Mouse (Mus musculus) mesoderm, embryonic 11.5 days (tissue): ENCODE measurements at regions not wholly inside any gene's neighbourhood (a gene's known extent, or its start where the extent isn't known, plus 50 kb on each side); places are given as distances from the start of the nearest gene placed in this dataset.

ENCODE experiments used
- DNase-seq: peaks from one replicate; pipeline ENCODE4 v3.0.0-alpha.2; 2012; ENCODE audit warnings: low read depth, low spot score

DNA sequence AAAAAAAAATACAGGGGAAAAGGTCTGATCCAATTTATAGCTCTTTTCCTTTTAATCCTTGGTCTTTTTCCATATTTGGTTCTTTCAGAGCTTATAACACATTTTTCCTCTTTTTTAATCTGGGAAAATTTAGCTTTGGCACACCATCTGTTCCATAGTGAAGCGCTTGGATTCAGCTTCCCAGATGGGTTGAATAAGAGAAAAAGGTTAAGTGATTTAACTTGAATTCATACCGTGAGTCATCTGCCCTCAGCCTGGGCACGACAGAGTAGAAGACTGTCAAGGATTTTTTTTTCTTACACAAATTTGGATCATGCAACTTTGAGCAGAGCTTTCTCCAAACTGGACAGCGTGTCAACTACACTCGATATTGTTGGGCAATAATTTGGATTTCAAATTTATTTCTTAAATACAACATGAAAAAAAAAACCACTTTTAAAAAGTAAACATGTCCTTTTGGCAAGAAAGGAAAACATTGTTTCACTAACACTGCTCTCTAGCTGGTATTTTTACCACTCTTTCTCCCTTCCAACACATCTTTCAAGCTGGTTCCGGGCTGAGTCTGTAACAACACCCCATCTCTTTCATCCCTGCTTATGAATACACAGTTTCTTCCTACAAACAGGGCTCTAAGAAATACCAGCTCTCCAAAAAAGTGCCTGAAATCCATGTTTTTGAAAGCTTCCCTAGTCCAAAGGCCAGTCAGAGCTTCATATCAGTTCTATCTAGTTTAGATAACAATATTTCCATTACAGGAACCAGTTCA is 177.8 kb downstream of the Spry2 start:
- no peak for DNase-seq

DNA sequence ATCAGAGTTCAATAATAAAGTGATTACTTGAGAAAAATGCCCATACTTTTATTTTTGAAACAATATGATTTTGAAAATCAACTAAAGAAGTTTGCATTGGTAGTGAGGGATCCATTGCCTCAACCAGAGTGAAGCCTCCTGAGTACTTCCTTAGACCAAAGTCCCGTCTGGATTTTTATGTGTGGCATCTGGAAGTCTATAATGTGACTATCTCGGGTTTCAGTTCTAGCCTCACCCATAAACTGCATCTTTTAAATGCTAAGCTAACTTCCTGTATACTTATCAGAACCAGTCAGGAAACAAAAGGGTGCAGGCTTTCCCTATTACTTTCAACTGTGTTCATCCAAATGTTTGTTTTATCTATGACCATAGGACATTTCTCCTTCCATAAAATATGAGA is 178.8 kb downstream of the Spry2 start:
- DNase-seq, result no peak

DNA sequence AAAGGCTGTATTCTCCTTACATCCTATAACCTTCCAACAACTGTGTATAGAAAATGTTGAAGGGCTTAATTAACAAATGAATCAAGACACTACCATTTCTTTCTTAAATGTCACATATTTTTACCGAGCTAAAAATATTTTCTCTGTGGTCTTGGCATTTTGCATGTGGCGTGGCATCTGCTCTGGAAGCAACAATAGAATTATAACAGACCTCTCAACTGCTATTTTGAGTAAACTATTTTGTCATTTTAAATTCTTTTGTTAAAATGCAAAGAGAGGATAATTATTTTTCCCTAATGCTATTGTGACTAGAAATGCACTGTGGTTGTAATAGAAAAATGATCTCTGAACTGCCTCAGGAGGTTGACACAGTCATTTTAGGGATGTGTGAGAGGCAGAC is 187.9 kb downstream of the Spry2 start:
- DNase-seq, result no peak

DNA sequence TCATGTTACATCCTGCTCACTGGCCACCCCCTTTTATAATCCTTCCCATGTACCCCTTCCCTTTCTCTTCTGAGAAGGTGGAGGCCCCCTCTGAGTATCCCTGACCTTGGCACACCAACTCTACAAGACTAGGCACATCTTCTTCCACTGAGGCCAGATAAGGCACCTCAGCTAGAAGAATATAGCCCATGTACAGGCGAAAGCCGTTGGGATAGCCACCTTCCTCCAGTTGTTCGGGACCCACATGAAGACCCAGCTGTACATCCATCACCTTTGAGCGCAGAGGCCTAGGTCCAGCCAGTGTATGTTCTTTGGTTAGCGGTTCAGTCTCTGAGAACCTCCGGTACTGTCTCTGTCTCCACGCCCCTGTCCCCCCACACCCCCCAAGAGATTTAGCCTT is 189.9 kb downstream of the Spry2 start:
- no peak for DNase-seq

DNA sequence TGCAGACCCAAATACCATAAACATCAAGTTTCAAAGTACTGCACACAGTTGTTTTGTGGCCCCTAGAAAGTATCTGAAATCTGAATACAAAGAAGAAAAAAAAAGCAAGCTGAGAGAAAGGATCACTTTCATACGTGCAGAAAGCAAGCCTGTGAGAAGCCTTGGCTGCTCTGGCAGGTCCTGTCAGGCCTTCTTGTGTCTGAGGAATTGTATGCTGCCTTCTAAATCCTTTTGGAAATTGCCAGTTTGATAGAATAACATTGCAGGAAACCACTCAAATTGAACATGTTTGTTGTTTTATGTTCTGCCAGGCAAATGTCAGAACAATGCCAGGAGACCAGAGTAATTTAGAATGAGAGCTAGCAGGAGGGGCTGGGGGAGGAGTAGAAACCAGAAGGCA is 198.0 kb downstream of the Spry2 start:
- no peak for DNase-seq

DNA sequence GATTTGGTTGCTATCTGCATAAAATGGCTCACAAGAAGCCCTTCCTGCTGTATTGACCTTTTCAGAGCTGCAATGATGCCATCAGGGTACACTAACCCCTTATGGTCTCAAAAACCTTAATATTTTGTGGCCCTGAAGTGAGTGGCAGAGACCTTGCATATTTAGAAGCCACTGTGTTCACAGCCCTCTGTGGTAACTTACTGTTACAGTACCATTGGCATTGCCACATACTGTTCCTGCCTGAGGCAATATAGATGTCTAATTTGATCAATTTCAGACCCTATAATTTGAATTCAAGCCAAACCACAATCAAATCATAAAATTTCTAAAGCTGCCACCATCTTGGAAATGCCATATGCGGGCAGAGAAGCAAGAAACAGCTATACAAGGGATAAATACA is 198.5 kb downstream of the Spry2 start:
- no peak for DNase-seq

DNA sequence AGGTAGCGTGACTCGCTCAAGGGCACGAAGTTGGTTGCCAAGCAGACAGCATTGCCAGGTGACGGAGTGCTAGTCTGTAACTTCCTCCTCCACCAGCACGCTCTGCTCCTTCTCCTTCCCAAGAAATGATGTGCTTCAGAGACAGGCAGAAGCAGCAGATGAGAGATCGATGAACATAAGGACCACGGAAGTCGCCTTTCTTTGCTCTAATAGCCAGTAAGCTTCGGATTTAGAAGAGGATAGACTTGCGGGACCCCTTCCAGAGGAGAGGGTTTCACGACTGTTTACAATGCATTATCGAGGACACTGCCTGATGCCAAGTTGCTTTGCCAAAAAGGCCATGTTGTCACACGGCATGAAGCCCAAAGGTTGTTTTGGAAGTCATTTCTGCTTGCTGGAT is 199.2 kb downstream of the Spry2 start:
- DNase-seq, result no peak

DNA sequence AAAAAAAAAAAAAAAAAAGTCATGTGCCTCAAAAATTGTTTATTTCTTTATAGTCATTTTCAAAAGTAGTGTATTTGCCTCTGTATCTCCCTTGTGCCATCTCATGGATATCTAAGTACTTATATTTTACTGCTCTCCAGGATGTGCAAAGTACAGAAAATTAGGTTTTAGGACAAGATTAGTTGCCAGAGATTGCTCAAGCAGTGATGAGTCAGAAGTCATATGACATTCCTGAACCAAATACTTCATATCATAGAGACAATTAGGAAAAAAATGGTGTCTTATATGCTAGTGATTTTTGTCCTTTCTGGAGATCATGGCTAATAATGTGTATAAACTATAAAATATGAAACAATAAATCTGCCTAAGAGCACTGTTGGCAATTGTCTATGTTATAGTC is 201.7 kb downstream of the Spry2 start:
- DNase-seq, result no peak

DNA sequence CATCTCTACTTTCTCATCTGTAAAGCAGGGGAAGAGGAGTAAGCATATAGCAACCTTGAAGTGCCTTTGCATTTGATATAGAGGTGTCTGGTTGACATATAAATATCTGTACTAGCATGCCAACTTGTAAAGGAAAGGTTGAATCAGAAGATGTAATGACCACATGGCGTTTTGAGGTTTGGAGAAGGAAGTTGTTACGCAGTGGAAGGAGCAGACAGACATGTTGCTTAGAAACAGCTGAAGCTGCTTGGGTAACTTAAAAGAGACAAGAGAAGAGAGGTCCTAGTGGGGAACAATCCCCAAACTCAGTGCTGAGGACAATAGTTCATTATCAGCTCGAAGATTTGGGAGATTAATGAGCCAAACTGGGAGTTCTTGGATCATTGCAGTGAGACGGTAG is 202.9 kb downstream of the Spry2 start:
- no peak for DNase-seq

DNA sequence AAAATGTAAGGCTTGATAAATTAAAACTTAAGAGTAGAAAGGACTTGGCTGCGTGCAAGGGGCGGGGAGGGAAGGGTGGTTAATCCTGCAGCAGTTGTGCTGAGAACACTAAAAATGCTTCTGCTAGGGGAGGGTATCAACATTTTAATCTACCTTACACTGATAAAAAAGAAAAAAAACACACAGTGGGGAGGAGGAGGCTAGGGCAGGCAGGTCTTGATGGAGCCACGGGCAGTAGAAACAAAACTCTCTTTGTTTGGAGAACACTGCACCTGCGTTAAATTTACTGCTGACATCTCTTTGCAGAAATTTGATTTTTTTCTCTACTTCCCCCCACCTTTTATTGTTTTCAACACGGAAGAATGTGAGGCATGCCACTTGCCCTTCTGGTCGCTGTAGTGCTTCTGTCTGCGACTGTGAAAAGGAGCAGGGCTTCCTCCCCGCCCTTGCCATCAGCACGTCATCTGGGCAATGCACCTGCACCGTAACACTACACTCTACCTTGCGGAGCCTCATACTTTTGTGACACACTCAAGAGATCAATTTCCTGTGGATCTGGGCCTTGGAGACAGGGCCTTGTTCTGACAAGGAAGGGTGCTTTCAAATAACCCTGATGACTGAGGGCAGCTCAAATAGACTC is 211.7 kb downstream of the Spry2 start:
- peak; percentile 7 for DNase-seq

DNA sequence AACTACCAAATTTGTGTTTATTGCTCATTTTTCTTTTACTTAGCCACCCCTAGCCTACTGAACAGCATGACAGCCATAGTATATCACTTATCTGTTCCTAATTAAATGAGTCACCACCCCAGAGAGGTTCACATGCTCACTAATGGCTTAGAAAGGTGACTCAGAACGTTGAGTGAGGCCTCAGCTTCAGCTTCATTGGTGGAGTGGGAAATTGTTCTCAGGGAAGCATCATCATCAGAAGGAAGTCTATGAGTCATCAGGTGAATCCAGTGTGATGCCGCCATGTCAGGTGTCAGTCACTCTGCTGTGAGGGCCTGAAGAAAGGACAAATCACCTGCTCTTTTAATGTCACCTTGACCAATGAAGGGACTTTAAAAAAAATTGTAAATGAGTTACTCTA is 212.3 kb downstream of the Spry2 start:
- DNase-seq, result no peak

DNA sequence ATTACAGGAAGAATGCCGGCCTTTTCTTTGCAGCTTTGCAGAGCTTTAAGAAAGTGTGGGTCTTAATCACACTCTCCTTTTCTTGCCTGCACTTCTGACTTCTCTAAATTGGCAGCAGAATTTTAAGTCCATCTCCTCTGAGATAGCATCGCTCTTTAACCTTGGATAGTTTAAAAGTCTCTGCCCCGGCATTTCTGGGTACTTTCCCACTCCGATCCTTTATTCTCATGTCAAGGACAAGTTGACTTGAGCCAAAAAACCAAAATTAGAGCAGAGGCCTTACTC is 220.0 kb downstream of the Spry2 start:
- no peak for DNase-seq

DNA sequence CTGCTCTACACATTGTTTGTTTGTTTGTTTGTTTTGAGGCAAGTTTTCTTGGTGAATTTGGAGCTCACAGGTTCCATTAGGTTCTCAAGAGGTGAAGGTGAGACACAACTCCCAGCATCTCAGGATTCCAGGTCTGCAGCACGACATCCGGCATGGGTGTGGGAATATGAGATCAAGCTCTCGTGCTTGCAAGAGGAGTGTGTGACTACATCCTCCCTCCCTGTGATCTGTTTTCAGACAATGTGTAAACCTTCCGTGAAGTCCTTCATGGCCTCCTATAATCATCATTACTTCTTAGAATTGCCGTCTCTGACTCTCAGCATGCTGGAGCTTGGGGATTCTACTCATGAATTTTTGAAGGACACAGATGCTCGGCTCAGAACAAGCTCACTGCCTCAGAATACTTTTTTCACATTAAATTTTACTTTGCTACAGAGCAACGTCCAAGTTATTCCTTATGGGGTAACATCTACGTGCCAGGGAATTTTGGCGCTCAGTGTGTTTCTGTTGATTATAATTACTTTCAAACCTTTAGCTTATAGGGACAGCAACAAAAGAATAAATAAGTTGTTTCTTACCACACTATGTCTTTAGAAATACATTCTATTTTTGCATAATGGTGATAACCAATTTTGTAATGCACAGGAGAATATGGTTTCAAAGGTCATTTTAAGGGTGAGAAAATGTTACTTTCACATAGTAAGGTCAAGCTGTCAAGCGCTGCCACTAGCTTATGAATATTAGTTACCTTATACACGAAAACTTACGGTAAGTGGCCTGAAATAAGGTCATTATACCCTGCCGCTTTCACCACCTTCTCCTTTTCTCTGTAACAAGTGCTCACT is 220.6 kb downstream of the Spry2 start:
- peak; percentile 71 for DNase-seq

DNA sequence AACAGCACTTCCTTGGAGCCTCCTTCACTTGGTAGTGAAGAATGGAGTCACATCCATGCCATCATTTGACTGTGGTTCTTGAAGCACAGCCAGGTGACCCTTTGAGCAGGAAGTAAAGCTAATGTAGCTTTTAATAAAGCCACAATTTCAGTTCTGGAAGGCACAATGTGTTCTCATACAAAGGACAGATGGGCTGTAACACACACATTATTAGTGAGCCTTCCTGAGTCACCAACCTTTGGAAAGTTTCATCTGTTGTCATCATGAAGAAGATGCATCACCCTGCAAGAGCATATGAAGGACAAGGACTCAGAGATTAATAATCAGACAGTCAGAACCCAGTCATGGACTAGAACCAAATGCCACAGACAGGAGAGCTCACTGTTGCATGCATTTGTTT is 221.6 kb downstream of the Spry2 start:
- DNase-seq, result no peak

DNA sequence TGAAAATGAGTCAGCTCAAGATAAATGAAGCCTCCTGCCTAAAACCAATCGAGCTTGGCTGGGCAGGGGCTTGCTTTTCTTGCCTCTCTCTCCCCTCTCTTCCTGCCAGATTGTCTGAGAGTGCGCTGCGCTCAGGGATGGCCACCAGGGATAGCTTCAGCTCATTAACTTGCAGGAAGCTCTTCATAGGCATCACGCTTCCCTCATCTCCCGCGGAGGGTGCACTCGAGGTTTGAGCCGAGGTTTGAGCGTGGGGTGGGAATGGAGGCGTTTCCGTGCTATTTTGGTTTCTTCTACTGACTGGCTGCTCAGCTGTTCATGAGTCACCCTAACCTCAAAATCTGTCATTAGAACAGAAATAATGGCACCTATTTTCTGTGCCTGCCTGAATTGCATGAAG is 227.7 kb downstream of the Spry2 start:
- DNase-seq, result peak; percentile 19

DNA sequence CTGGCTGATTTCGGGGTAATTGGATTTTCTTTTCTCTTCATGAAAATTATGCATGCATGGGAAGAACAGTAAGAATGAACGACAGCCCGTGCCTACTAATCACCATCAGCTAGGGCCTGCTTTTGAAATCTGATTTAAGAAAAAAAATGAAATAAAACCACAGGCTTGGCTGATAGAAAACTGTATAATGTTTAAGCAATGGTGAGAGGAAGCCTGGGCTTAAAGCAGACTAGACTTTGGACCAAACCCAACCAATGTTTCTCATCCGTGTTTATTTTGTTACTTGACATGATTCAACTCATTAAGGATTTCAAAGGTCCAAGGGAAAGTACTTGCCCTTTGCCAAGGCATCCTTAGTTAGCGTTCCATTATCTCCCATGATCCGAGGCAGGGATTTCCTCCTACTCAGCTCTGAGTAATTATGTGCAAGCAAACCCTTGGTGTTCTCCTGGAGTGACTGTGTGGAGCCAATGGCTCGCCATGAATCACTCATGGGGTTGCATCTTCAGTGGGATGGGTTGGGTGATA is 231.9 kb downstream of the Spry2 start:
- no peak for DNase-seq

DNA sequence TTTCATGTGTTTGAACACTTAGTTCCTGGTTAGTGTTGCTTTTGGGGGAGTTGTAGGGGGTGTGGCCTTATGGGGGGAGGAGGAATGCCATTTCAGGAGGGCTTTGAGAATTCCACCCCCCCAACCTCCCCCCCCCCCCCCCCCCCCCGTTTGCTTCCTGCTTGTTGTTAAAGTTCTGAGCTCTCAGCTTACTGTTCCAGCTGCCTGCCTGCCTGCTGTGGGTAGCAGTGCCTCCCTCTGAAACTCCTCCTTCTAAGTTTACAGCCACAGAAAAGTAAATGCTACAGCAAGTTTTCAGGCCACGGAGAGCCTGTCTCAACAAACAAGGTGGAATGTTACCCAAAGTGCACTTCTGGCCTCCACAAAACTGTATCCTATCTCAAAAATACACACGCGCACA is 233.1 kb downstream of the Spry2 start:
- no peak for DNase-seq

DNA sequence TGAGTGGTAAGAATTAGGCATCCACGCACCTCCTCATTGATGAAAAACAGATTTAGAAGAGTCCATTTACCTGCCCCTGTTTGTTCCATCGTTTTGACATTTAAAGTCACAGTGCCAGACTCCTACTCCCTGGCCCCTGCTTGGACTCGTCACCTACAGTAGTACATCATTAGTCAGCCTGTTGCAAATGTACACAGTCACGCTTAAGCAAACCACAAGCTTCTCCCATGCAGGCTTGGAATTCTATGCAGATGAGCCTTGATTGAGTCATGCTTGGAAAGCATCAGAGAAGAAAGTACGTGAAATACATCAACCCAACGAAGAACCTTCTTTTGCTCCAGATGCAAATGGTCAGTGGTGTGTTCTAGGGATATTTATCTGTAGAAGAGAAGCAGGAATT is 233.8 kb downstream of the Spry2 start:
- no peak for DNase-seq

DNA sequence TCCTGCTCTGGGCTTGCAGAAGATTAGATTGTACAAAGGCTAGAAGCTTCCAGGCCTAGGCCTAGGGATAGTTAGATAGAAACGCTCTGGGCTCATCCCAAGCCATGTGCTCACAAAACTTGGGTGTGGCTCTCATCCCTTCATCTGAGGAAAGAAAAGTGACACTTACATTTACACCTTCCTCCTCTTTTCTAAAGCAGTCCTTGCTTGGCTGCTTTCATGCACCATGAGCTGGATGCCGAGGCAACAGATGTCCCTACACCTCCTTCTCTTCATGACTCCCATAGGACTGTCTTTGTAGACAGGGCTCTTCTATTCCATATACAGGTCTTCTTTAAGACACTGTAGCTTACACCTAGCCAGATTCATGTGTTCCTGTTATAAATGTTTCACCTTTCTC is 238.3 kb downstream of the Spry2 start:
- no peak for DNase-seq

DNA sequence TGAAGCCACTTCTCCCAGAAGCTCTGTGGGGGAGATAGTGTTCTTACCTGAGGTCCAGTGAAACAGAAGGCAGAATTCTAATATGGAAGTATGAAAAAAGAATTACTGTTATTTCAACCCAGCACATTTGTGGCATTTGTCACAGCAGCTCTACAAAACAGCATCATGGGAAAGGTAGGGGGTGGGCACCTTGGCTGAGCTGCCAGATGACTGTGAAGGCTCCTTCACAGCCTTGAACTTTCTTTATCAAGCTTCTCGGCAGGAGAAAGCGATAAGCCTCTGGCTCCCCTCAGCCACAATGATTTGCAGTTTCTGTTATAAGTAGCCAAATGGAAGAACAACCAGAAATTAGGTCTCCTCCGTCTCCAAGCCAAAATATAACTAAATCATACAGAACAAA is 249.5 kb downstream of the Spry2 start:
- DNase-seq, result no peak

DNA sequence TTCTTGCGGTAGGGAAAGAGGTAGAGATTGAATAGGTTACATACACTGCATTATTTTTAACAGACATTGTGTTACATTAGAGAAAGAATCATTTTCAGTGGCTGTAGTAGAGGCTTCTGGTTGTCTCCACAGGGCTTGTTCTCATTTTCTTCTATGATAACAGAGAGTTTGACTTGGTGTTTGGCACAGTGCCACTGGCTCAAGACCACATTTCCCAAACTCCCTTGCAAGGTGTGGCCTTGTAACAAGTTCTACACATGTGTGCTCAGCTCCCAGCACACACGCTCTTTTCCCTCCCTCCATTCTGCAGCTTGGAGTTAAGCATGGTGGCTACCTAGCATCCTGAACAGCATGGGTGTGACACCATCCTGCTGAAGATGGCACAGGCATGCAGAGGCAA is 252.2 kb downstream of the Spry2 start:
- no peak for DNase-seq

DNA sequence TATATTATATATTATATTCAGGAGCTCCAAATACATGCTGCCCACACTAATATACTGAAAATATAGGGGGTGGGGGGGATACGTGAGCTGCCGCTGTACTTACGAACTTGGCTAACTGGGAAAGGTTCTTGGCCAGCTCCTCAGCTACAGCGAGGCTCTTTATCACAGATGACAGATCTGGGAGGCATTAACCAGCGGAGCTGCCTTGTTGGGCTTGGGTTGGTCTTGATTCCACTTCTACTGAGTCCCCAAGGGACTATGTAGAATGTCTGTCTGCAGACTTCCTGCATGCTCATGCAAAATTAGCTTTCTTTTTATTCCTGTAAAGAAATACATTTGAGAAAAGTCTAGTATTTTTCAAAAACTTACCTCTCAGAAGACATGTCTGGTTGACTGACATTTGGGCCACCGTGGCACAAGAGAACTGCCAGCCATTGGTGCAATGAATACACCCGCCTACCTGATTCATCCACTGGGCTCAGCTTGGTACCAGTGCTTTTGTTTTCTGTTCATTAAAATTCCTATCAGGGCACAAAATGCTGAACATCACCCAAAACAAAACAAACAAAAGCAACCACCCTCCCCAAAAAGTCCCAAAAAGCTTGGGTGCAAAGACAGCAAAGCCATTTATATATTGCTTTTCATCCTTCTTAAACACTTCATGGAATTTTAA is 253.2 kb downstream of the Spry2 start:
- DNase-seq, result no peak
